Mouse (Mus musculus) cerebellum, adult 8-10 months (tissue): ENCODE data around the gene Dnmt3l.
"Not testable (repeated sequence)": the region's sequence is repeated elsewhere in the genome, so short reads cannot be mapped to it uniquely, and the experiment has no call there.

ENCODE experiments used
- DNase-seq: peaks from one replicate; pipeline ENCODE4 v3.0.0; 2022

Gene Dnmt3l

DNA sequence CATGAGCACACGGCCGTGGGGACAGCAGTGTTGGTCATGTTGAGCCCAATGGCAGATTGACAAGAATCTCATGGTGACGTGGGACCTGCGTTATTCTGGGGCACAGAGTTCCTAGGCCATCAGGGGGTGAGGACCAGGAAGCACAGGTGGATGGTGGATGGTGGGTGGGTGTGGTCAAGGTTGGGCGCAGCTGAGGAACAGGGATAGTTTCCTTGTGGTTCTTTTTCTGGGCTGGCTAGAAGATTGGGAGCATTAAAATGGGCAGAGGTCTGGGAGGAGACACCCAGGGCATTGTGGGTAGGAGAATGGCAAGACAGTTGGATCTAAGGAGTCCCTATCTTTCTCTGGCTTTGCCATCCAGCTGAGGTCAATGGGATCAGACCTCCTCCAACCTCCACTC, at the start of gene Dnmt3l:
Dnmt3l (plus strand) TSS at position 301 of the 400 bp plus-strand sequence.
- DNase-seq = no peak

DNA sequence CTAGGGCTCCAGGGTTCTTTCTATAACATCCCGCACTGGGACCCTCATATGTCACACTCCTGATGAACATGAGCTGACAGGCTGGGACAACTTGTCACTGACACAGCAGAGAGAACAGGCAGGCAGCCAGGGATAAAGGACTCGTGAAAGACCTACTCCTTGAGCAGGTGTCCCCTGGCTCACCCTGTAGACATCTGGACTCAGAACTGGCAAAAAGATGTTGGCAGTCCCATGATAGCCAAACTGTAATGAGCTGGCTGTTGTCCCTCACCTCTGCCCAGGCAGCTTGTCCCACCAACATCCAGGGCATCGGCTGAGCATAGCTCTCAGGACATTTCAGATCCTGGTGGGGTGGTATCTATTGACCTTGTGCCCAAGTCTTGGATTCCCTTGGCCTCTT, 46.1 kb upstream of the Dnmt3l start:
- no peak for DNase-seq

- DNase-seq = no peak
Observed at GRCm38 (mm10) chr10:78000200-78000599, 41.5 kb upstream of the Dnmt3l start.

- no peak for DNase-seq
Observed at GRCm38 (mm10) chr10:78001796-78002195, 40.0 kb upstream of the Dnmt3l start.

- no peak for DNase-seq
Observed at GRCm38 (mm10) chr10:78002316-78002715, 39.4 kb upstream of the Dnmt3l start.

GRCm38 (mm10) chr10:78004479-78005100, 37.2 kb upstream of the Dnmt3l start:
- no peak for DNase-seq

GRCm38 (mm10) chr10:78005791-78006438, 35.8 kb upstream of the Dnmt3l start:
- DNase-seq = no peak

DNA sequence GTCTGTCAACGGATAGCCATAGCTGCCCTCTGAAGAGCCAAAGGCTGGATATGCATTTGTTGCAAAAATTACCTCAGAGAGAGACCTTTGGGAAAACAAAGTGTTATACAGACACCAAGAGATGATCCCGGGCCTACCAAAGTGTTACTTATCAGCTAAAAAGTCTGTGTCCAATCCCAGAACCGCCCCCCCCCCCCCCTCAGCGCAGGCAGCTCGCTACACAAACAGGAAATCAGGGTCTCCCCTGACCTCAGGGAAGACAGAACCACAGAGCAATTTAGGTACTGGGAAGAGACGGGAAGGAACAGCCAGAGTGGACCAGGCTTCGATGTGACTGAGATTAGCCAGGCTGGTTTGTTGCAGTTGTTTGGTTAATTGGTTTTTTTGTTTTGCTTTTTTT, 34.5 kb upstream of the Dnmt3l start:
- DNase-seq = no peak

DNA sequence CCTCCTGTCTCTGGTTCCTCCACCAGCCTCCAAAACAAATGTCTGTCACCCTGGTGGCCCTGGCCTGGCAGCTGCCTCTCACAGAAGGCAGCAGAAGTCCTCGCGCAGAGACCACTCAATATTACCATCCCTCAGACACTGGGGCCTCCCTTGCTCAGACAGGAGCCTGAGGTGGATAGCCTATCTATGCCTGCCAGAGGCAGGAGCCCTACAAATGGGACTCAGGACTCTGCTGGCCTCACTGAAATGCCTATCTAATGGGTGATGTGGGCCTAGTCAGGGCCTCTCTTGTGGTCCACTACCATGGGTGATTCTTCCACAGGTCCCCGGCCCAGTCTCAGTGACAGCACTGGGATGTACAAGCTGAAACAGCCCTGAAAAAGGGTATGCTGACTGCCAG, 33.6 kb upstream of the Dnmt3l start:
- no peak for DNase-seq

GRCm38 (mm10) chr10:78009184-78009944, 32.4 kb upstream of the Dnmt3l start:
- DNase-seq = peak; percentile 94

GRCm38 (mm10) chr10:78009945-78010293, 31.8 kb upstream of the Dnmt3l start, which contains the start of gene Pfkl:
Gene Pfkl, minus strand, starts transcription at chr10:78010083.
- DNase-seq = no peak

DNA sequence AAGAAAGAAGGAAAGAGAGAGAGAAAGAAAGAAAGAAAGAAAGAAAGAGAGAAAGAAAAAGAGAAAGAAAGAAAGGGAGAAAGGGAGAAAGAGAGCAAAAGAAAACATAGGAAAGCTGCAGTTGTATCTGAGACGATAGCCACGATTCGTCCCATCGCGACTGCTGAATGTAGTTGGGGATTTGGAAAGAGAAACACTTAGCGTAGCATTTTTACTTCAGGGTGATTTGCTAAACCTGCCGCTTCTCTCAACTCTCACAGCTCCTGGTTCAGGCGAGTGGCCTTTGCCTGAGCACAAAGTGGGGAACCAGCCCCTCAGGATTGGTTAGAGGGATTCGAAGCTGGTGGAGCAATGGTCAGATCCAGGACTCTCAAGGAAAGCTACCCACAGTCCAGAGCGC, 31.4 kb upstream of the Dnmt3l start:
- DNase-seq = no peak

DNA sequence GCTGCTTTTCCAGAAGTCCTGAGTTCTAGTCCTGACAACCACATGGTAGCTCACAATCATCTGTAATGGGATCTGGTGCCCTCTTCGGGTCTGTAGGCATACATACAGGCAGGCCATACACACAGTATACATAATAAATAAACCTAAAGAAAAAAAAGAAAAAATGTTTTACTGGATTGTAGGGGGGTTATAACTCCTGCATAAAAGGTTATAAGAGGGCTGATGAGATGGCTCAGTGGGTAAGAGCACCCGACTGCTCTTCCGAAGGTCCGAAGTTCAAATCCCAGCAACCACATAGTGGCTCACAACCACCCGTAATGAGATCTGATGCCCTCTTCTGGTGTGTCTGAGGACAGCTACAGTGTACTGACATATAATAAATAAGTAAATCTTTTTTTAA, 30.6 kb upstream of the Dnmt3l start:
- DNase-seq = not testable (repeated sequence)

- no peak for DNase-seq
Observed at GRCm38 (mm10) chr10:78012661-78013495, 28.9 kb upstream of the Dnmt3l start.

DNA sequence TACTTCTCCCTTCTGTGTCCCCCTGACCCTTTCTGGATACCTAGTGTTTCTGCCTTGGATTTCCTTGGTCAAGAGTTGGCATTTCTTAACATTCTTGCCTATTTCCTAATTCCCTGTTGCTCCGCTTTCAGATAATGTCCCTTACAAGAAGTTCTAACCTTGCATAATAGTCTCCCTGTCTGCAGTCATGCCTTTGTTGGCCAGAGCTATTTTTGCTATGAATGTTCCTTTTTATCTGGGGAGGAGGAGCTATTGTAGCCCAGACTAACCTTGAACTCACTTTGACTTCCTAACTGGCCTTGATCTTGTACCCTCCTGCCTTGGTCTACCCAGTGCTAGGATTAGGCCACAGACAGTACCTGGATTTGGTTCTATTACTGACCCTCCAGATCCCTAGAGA, 26.3 kb upstream of the Dnmt3l start:
- DNase-seq = no peak

DNA sequence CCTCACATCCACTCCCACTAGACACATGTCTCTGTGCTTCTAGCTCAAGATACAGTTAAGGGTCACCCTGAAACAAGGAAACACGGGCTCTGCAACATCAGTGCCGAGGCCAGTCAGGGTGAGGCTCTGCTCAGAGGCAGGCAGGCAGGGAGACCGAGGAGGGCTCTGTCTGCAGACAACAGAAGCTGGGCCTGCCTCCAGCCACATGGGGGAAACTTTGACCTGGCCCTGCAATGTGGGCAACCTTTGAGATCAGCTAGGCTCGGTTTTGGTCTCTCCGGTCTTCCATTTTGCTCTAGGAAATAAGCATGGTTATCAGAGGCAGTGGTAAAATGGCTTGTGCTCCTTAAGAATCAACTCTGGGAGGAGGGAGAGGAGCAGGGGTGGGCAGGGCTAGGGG, 25.4 kb upstream of the Dnmt3l start:
- no peak for DNase-seq

GRCm38 (mm10) chr10:78018797-78019203, 22.9 kb upstream of the Dnmt3l start:
- DNase-seq = peak; percentile 75

DNA sequence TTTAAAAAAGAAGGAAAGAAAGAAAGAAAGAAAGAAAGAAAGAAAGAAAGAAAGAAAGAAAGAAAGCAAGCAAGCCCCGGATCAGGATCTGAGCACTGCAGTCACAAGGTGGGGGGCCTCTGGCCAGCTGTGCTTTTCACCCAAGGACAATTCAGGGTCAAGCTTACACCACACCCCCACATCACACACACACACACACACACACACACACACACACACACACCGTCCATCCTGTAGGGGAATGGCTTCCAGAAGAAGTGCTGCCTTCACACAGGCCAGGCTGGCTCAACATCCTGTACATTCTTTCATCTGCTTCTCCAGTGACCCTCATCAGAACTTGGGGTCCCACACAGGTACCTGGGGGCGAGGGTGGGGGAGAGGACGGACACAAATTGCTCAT, 22.5 kb upstream of the Dnmt3l start:
- no peak for DNase-seq

GRCm38 (mm10) chr10:78019984-78020383, 21.8 kb upstream of the Dnmt3l start:
- DNase-seq = not testable (repeated sequence)

- DNase-seq = not testable (repeated sequence)
Observed at GRCm38 (mm10) chr10:78025453-78025852, 16.3 kb upstream of the Dnmt3l start.

DNA sequence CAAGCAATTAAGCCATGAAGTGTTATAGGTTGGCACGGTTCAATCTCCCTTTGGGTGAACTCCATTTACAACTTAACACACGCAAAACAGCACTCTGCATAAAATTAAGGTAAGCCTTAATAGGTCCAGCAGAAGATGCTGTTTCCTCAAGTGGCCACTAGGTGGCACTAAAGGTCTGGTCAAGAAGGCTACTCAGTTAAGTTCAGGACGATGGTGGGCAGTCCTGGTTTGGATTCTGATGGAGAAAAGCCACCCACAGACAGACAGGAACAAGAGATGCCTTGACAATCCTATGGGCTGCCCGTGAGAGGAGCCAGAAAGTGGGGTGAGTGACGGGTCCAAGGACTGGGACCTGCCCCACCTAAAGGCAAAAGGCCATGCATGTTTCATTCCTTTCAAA, 13.6 kb upstream of the Dnmt3l start:
- peak; percentile 71 for DNase-seq

- DNase-seq = no peak
Observed at GRCm38 (mm10) chr10:78029080-78029479, 12.7 kb upstream of the Dnmt3l start.

DNA sequence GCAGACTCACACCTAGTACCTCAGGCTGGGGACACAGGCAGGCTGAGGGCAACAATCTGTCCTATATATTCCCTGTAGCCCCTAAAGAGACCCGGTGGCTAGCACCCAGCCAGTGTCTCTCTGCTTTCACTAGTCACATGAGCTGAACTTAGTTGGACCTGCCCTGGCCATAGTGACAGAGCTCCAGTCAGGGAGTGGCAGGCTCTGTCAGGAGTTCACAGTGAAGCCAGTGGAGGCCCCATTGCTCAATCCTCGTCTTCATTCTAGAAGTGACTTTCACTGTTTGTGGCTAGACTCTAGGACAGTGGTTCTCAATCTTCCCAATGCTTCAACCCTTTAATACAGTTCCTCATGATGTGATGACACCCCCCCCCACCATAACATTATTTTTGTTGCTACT, 9.8 kb upstream of the Dnmt3l start:
- no peak for DNase-seq
